Mouse (Mus musculus) spleen, adult 2 months (tissue): ENCODE data around the gene Olfm4. TPM values are rescaled to one million over a fixed set of nuclear protein-coding genes. Genes with fewer than 3 reads are reported as not detected.

Experiments used
- DNase-seq, 2 experiments: peaks; one replicate each; pipeline versions ENCODE4 v3.0.0 to v3.0.0-alpha.2; 2012 to 2021; ENCODE audit warnings: low spot score in 2 of 2, low read depth in 1 of 2
- H3K27ac ChIP-seq: fragments of 200-500 bp; 2 replicates; pipeline ENCODE4 v1.5.1; 2012; ENCODE audit warnings: low read length, inconsistent platforms; ENCODE audit not compliant: insufficient read depth
- H3K27me3 ChIP-seq: fragments of 200-500 bp; 2 replicates; pipeline ENCODE4 v1.6.1; 2012; ENCODE audit warnings: mild to moderate bottlenecking, moderate library complexity, low read length, inconsistent platforms; ENCODE audit not compliant: control insufficient read depth, insufficient read depth
- H3K36me3 ChIP-seq: fragments of 200-500 bp; 2 replicates; pipeline ENCODE4 v1.6.1; 2012; ENCODE audit warnings: mild to moderate bottlenecking, low read length, inconsistent platforms; ENCODE audit not compliant: control insufficient read depth, insufficient read depth
- H3K4me1 ChIP-seq: fragments of 200-500 bp; 2 replicates; pipeline ENCODE4 v1.6.1; 2011; ENCODE audit warnings: inconsistent platforms; ENCODE audit not compliant: control insufficient read depth, insufficient read depth, insufficient read length
- H3K4me3 ChIP-seq: fragments of 200-500 bp; 2 replicates; pipeline ENCODE4 v1.5.1; 2011; ENCODE audit warnings: mild to moderate bottlenecking, inconsistent platforms; ENCODE audit not compliant: insufficient read depth, insufficient read length; ENCODE audit errors: extremely low read depth
- CTCF ChIP-seq: fragments of 200-500 bp; IDR thresholded peaks from 2 replicates; pipeline ENCODE4 v1.5.1; 2011; ENCODE audit warnings: mild to moderate bottlenecking, inconsistent platforms; ENCODE audit not compliant: insufficient read depth, insufficient read length, insufficient replicate concordance; ENCODE audit errors: extremely low read depth
- POLR2A ChIP-seq: fragments of 200-500 bp; IDR thresholded peaks from 2 replicates; pipeline ENCODE4 v1.6.1; 2011; ENCODE audit warnings: low read depth, low read length, inconsistent platforms
- WGBS: fragments of 180-500 bp; shearing (Covaris S2); methylation state at CpG from one replicate; pipeline ENCODE4 v1.1.7; 2018; 5-methylcytosine and 5-hydroxymethylcytosine counted together
- polyA plus RNA-seq: library from polyadenylated mRNA; depleted of rRNA; stranded (reverse); fragments of >200 nt; gene quantifications from 2 replicates; pipeline ENCODE4 v1.2.3, GENCODE M21; 2012

Olfm4 gene
- polyA plus RNA-seq, 1 experiment = 0.26 TPM

DNA sequence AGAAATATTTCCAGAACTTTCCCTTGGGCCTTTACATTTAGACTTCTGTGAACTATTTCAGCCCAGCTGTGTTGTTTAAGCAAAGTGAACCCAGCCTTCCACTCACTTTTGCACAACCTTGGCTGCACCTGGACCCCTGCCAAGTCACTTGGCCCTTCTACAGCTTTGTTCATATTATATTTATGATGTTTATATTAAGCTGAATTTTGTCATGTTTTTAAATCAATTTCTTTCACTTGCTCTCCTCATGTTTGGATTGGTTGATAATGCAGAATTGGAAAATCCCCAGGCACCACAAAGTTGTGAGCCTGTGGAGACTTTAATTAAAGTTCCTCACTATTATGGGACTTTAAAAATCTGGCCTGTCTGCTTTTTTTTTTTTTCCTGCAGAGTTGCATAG, 32.2 kb downstream of the Olfm4 start:
- DNase-seq = no peak
- Histone ChIP-seq H3K4me3 (no peak overlapping the region), H3K27me3 (no peaks in the 10 kb centered on the region), H3K36me3 (no peaks in the 10 kb centered on the region), H3K27ac (no peak overlapping the region), H3K4me1 (no peaks in the 10 kb centered on the region)
- TF ChIP-seq POLR2A = no peak
- TF ChIP-seq CTCF = no peak

GRCm38 (mm10) chr14:80026078-80026477, 42.2 kb downstream of the Olfm4 start:
- no peak for TF ChIP-seq POLR2A
- no peak for TF ChIP-seq CTCF
- 69% methylated on average over 6 of the region's 6 CpGs for WGBS
- DNase-seq = no peak
- Histone ChIP-seq H3K4me1 (no peaks in the 10 kb centered on the region), H3K27ac (no peak overlapping the region), H3K27me3 (no peaks in the 10 kb centered on the region), H3K36me3 (no peaks in the 10 kb centered on the region), H3K4me3 (no peak overlapping the region)

GRCm38 (mm10) chr14:80029297-80030001, 45.6 kb downstream of the Olfm4 start:
- H3K4me1 ChIP-seq = no peaks in the 10 kb centered on the region
- TF ChIP-seq POLR2A (no peak), CTCF (no peak)

DNA sequence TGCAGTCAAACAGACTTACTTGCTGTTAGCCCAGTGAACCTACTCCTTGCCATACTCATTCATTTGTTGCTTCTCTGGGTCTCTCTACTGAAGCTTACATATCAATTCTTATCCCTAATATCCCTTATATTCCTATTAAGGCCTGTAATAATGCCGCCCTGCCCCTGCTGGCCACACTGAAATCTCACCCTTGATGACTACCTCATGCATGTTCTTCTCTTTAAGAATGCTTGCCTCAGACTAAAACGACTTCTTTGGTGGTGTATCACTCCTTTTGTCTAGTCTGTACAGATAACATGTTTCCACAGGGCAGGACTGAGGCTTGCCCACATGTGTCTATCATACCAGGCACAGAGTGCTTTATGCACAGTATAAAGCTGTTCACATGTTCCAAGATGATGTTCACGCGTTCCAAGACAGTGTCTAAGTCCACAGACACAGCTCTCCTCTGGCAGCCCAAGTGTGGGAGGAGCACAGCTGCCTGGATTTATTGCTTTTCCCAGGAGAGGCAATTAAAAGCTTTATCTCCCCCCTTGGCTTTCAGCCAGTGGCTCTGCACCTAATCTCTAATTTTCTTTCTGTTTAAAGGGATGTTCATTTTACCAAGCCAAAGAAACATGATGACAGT, 55.9 kb downstream of the Olfm4 start:
- TF ChIP-seq POLR2A = no peak
- TF ChIP-seq CTCF = no peak
- Histone ChIP-seq H3K27ac (no peak overlapping the region), H3K36me3 (no peaks in the 10 kb centered on the region), H3K4me3 (no peak overlapping the region), H3K27me3 (no peaks in the 10 kb centered on the region), H3K4me1 (no peaks in the 10 kb centered on the region)
- no peak for DNase-seq
- 72% methylated on average over 4 of the region's 4 CpGs for WGBS

More at GRCm38 (mm10) chr14:80029297-80030001, 45.6 kb downstream of the Olfm4 start:
- H3K36me3 ChIP-seq = no peaks in the 10 kb centered on the region
- no peak for DNase-seq
- H3K27ac ChIP-seq = no peak overlapping the region
- no peak overlapping the region for H3K4me3 ChIP-seq
- WGBS = 73% methylated on average over 3 of the region's 3 CpGs
- H3K27me3 ChIP-seq = no peaks in the 10 kb centered on the region

- 87% methylated on average over 6 of the region's 6 CpGs for WGBS
- H3K27ac ChIP-seq = no peak overlapping the region
- H3K36me3 ChIP-seq = no peaks in the 10 kb centered on the region
- H3K4me3 ChIP-seq = no peak overlapping the region
- H3K4me1 ChIP-seq = no peaks in the 10 kb centered on the region
- no peak for DNase-seq
- TF ChIP-seq POLR2A (no peak), CTCF (no peak)
- H3K27me3 ChIP-seq = no peaks in the 10 kb centered on the region
These were observed 62.3 kb downstream of the Olfm4 start for GRCm38 (mm10) chr14:80046104-80046734.

DNA sequence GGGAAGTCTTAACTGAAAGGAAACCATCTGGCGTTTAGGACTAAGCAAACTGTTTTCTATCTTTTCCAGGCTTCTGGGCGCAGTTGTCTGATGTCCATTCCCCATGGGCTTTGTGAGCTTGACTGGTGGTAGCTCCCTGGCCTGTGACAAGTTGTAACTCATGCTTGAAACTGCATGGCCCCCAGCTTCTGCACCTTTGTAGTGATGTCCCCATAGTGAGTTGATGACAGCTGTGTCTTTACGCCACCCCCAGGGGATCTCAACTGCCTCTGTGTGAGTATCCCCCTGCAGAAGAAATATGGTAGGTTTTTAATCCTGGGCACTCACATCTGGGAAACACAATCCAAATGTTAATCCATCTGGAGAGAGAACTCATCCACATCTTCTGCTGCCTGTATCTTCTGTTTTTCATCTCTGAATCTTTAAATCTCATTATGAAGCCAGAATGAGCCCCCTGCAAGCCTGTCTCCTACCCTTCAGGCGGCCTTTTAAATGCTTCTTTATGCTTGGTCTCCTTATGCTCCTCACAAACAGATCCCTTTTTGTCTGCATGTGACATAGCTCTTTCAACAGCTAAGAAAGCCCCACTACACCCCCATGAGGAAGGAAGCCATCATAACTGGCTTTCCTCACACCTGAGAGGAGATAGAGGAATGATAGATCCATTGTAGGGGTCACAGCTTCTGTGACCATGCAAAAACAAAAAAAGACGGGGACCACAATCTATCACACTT, 63.7 kb downstream of the Olfm4 start:
- no peaks in the 10 kb centered on the region for H3K36me3 ChIP-seq
- H3K4me1 ChIP-seq = no peaks in the 10 kb centered on the region
- no peak for DNase-seq
- H3K4me3 ChIP-seq = no peak overlapping the region
- TF ChIP-seq POLR2A (no peak), CTCF (no peak)
- H3K27ac ChIP-seq = no peak overlapping the region
- H3K27me3 ChIP-seq = no peaks in the 10 kb centered on the region
- 71% methylated on average over 5 of the region's 5 CpGs for WGBS

GRCm38 (mm10) chr14:80055725-80056124, 71.8 kb downstream of the Olfm4 start:
- WGBS = 73% methylated on average over 3 of the region's 3 CpGs
- Histone ChIP-seq H3K4me3 (no peak overlapping the region), H3K27me3 (no peaks in the 10 kb centered on the region), H3K36me3 (no peaks in the 10 kb centered on the region), H3K4me1 (no peaks in the 10 kb centered on the region), H3K27ac (no peak overlapping the region)
- DNase-seq = no peak
- TF ChIP-seq CTCF (no peak), POLR2A (no peak)
